Mouse (Mus musculus): ENCODE measurements around the gene Stk38. TPM values are rescaled to one million over a fixed set of nuclear protein-coding genes. Genes with fewer than 3 reads are reported as not detected.
"Not testable (repeated sequence)": the region's sequence is repeated elsewhere in the genome, so short reads cannot be mapped to it uniquely, and the experiment has no call there.

The Stk38 gene
- total RNA-seq, 2 experiments from 2014 or later = 32.8 to 38.2 TPM

GRCm38 (mm10) chr17:29042569-29042968 lies 34.8 kb upstream of the Stk38 start:
- DNase-seq (ENCODE audit: low spot score) = no peak
- intact Hi-C loops (cut with DNase I) = no loop called here

- intact Hi-C loops (cut with DNase I); DNase-seq (ENCODE audit: low spot score): not testable (repeated sequence)
Observed at GRCm38 (mm10) chr17:29041632-29042031, 33.8 kb upstream of the Stk38 start.

DNA sequence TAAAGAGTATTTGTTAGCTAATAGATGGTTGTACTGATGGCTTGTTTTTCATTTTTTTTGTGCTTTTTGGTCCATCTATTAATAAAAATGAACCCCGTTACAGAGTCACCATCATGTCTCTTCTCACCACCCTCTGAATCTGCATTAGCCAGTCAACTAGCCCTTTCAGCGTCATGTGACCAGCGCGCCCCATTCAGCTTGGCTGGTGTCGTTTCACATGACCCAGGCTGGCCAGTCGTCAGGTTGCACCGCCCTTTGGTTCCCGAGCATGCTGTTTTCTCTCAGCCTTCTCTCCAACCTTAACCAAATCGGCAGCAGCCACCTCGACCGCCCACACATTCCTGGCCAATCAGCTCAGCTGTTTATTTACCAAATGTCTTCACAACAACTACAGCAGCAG lies 31.6 kb upstream of the Stk38 start:
- intact Hi-C loops (cut with DNase I) = no loop called here

GRCm38 (mm10) chr17:29035506-29035905 lies 27.7 kb upstream of the Stk38 start:
- DNase-seq (ENCODE audit: low spot score) = no peak
- intact Hi-C loops (cut with DNase I) = no loop called here

More for the DNA sequence above, 31.6 kb upstream of the Stk38 start:
- no peak for DNase-seq (ENCODE audit: low spot score)

- DNase-seq (ENCODE audit: low spot score) = no peak
- intact Hi-C loops (cut with DNase I) = no loop called here
Observed at GRCm38 (mm10) chr17:29034264-29034663, 26.5 kb upstream of the Stk38 start.

DNA sequence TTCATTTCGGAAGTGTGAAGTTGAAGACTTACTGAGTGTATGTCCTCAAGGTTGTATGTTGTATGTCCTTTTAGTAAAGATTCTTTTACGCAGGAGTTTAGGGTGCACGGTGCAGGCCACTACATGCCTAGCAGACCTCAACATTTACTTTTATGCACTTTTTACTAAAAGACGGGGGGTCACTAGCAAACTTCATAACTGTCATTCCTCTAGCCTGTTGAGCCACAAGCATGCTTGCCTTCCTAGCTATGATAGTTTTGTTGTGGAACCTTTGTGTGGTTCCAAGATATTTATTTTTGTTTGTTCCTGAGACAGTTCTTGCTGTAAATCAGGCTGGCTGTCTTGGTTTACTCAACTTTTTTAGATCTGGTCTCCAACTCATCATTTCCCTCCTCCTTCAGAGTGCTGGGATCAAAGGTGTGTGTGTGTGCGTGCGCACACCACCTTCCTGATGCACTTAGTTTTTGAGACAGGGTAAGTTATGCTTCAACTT lies 25.8 kb upstream of the Stk38 start:
- intact Hi-C loops (cut with DNase I) = loop anchor here (2.0 kb wide), 1 partner anchor 27 kb away; the partner anchor contains the start of gene Stk38
- DNase-seq (ENCODE audit: low spot score) = no peak

DNA sequence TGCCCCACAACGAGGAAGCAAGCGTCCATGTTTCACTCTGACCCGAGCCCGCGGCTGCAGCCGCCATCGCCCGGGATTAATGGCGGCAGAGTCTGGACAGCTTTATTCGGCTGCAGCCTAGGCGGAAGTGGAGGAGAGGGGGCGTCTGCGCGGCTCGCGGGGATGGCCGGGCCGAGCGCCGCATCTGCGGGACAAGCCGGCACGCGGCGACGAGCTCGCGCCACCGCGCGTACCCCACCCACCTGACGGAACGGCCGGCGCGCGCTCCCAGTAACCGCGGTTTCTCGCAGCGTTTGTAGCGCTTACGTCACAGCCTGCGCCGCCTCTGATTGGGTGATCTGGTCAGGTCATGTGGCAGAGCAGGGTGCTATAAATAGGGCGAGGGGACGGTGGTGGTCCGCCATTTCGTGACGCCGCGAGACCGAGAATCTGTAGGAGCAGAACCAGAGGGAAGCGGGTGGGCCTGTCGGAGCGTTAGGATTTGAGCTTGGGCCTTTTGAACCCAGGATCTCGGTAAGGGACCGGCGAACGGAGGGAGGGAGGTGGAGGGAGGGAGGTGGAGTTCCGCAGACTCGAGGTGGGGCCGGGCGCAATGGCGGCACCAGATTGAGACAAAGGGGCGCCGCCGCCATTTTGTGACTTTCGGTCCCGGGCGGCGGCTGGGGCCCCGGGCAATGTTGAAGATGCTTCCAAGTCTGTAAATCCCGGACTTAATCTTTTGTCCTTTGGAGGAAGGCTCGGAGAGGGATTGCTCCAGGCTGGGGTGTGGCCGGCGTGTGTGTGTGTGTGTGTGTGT lies 24.7 kb upstream of the Stk38 start, which contains the start of gene Srsf3:
TSS of gene Srsf3 (plus strand) at position 355 of the 796 bp plus-strand sequence.
- DNase-seq (ENCODE audit: low spot score) = peak; percentile 98
- intact Hi-C loops (cut with DNase I) = loop anchor here (2.0 kb wide), 1 partner anchor 26 kb away; the partner anchor contains the start of gene Stk38

DNA sequence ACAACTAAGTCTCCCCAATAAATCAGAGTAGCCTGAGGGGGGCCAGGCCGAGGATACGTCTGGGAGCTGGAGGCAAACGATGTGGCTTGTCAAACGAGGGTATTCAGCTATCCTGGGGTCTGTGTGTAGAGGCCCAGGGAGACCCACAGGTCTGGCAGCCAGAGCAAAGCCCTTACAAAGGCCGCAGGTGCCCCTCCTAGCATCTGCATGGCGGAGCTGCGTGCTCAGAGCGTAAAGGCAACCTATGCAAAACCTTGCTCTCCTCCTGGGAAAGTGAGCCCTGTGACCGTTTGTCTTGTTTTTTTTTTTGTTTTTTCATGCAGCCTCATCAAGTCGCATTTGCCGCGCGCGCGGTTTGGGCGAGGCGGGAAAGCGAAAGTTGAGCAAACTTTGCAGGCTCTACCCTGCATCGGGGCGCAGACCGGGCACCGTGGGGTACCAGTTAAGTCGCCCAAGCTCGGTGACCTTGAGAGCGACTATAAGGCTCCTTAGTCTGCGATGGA lies 24.0 kb upstream of the Stk38 start:
- no peak for DNase-seq (ENCODE audit: low spot score)
- intact Hi-C loops (cut with DNase I) = loop anchor here (2.0 kb wide), 1 partner anchor 25 kb away; the partner anchor contains the start of gene Stk38

GRCm38 (mm10) chr17:29031085-29031711 lies 23.4 kb upstream of the Stk38 start:
- intact Hi-C loops (cut with DNase I); DNase-seq (ENCODE audit: low spot score): not testable (repeated sequence)

DNA sequence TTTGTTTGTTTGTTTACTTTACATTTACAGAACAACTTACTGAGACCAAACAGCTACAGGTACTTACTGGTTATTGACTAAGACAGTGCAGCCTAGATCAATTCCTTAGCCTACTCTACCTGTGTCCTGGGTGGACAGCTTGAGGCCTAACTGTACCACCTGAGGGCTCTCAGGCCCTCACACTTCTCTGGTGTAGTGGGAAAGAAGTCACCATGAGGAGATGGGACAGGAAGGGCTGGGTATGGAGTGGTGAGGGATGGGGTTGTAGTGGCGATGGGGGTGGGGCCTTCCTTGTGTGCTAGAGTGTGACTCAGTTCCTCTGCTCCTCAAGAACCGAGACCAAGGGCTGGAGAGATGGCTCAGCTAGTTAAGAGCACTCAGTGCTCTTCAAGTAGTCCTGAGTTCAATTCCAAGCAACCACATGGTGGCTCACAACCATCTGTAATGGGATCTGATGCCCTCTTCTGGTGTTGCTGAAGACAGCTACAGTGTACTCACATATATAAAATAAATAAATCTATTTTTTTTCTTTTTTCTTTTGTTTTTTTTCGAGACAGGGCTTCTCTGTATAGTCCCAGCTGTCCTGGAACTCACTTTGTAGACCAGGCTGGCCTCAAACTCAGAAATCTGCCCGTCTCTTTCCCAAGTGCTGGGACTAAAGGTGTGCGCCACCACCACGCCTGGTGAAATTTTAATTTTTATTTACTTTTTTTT lies 22.7 kb upstream of the Stk38 start:
- intact Hi-C loops (cut with DNase I) = no loop called here

GRCm38 (mm10) chr17:29026652-29027356 lies 19.0 kb upstream of the Stk38 start:
- intact Hi-C loops (cut with DNase I) = no loop called here
- DNase-seq (ENCODE audit: low spot score) = no peak

More for the DNA sequence above, 22.7 kb upstream of the Stk38 start:
- no peak for DNase-seq (ENCODE audit: low spot score)

DNA sequence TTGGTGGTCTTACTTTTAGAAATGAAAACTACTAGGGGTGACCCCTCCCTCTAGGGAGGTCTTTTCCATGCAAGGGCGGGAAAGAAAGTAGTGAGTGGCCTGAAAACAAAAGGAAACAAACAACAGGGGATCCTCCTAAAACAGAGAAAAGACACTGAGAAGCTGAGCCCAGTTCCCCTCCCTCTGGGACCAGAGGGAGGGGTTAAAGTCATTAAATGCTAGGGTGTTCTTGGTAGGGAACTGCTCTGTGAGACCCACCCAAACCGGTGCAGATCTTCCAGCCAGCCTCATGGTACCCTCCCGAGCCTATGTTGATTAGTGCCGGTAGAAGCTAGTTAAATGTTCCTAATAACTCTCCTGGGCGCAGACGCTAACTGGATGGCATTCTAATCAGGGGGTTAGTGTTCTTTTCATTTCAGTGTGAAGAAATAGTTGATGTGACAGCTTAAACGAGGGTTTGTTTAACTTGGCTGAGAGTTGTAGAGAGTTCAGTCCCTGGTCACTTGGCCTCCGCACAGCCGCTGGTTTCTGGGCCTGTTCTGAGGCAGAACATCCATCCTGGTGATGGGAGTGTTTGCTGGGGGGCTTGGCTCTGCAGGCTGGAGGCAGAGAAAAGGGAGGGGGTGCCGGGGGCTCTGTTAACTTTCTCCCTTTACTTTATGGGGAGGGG lies 17.2 kb upstream of the Stk38 start:
- no peak for DNase-seq (ENCODE audit: low spot score)
- intact Hi-C loops (cut with DNase I) = loop anchor here (5.0 kb wide), 1 partner anchor 38 kb away; no protein-coding TSS in a partner anchor

DNA sequence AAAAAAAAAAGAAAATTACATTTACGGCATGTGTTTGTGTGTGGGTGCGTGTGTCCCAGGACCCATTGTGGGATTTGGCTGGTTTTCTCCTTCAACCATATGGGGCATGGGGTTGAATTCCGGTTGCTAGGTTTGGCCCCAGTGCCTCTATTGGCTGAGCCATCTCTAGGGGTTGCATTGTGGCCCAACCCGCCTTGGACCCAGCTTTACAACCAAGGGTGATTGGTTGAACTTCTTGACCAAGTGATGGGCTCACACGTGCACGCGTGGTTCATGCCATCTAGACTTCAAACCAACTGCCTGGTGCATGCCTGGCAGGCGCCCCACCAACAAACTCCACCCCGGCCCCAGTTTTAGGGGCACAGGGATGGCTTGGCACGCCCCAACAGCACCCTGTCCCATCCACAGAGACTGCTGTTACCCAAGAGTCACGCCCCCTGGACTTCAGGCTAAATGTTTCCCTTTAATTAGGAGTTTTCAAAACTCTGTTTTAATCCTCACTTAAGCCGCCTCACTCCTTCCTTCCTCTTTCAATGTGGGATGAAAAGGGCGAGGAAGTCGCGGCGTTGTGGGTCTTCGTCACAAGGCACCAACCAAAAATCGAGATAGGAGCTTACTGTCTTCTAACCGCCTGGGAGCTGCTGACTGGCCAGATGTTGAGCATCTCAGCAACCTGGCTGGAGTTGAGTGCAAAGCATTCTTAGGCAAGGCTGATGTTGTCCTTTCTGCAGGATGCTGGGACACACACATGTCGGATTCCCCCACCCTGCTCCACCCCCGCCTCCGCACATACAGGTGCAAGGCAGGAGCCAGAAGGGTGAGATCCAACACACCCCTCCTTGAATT lies 16.5 kb upstream of the Stk38 start:
- no peak for DNase-seq (ENCODE audit: low spot score)
- intact Hi-C loops (cut with DNase I) = loop anchor here (5.0 kb wide), 1 partner anchor 37 kb away; no protein-coding TSS in a partner anchor

- intact Hi-C loops (cut with DNase I) = loop anchor here (5.0 kb wide), 1 partner anchor 36 kb away; no protein-coding TSS in a partner anchor
- DNase-seq (ENCODE audit: low spot score) = no peak
Observed at GRCm38 (mm10) chr17:29023346-29023745, 15.6 kb upstream of the Stk38 start.

GRCm38 (mm10) chr17:29022230-29022819 lies 14.5 kb upstream of the Stk38 start:
- intact Hi-C loops (cut with DNase I) = loop anchor here (5.0 kb wide), 1 partner anchor 35 kb away; no protein-coding TSS in a partner anchor
- DNase-seq (ENCODE audit: low spot score) = no peak

GRCm38 (mm10) chr17:29020444-29020843 lies 12.6 kb upstream of the Stk38 start:
- intact Hi-C loops (cut with DNase I) = loop anchor here (5.0 kb wide), 1 partner anchor 33 kb away; no protein-coding TSS in a partner anchor
- no peak for DNase-seq (ENCODE audit: low spot score)

GRCm38 (mm10) chr17:29019391-29019790 lies 11.6 kb upstream of the Stk38 start:
- no peak for DNase-seq (ENCODE audit: low spot score)
- intact Hi-C loops (cut with DNase I) = no loop called here

Data from heart, postnatal 25 days (tissue).